Mouse (Mus musculus): Measurements from ENCODE around the gene Ppp2r1b.

DNA sequence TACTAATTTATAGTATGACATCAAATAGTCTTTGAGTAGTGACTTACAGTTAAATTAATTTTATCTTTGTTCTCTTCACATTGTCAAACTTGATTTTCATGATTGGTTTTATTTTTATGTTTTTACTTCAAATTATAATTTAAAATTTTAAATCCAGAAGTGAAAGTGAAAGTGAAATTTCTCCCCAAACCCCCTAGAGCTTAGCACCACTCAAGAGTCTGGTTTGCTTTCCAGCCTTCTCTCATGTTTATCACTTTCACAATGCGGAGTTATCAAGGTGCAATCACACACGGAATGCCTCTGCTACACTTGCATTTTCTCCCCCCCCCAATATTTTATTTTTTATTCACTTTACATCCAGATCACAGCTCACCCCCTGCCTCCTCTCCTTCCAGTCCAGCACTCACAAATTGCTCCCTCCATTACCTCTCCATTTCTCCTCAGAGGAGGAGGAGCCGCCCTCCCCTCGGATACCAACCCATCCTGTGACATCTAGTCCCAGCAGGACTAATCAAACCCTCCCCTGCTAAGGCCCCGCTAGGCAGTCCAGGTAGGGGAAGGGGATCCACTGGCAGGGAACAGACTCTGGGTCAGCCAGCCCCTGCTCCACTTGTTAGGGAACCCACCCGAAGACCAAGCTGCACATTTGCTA, 59.2 kb downstream of the Ppp2r1b start:
- no peak for TF ChIP-seq CTCF (IDR thresholded peaks at IDR 0.05; ENCODE audit: low read depth)
- TF ChIP-seq EP300 (IDR thresholded peaks at IDR 0.05; ENCODE audit: low read depth), result no peak
